Mouse (Mus musculus): Measurements from ENCODE around the gene Gm45753.

- TF ChIP-seq EP300 (IDR thresholded peaks at IDR 0.05; ENCODE audit: low read depth) (no peak), CTCF (IDR thresholded peaks at IDR 0.05; ENCODE audit: low read depth) (no peak)
These were observed 22.6 kb upstream of the Gm45753 start for GRCm38 (mm10) chr8:45330856-45331255.
